Mouse (Mus musculus): ENCODE results near the gene Hepacam.

The Hepacam gene

DNA sequence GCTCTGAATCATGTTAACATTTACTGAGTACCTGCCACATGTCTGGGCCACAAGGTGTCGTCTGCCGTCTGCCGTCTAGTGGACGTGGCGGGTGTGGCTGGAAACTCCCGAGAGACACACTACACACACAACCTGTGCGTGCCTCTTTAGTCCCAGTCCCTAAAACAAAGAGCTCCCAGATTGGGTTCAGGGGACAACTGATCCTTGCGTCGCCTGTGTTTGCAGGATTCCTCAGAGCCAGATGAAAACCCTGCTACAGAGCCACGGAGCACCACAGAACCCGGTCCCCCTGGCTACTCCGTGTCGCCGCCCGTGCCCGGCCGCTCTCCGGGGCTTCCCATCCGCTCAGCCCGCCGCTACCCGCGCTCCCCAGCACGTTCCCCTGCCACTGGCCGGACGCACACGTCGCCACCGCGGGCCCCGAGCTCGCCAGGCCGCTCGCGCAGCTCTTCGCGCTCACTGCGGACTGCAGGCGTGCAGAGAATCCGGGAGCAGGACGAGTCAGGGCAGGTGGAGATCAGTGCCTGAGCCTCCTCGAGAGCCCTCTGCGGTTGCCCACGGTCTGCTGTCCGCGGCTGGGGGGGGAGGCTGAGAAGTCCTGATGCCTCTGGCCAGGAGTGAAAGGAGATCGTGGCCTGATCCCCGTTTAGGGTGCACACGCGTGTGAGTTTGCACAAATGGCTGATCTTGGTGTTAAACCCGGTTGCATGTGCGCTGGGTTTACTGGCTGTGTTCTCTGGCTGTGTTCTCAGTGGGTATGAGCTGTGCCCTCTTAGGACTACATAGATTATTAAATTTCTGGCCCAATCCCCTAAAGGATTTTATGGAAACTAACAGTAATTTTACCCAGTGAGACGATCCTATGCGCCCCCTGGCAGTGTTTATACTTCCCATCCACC, 17.4 kb downstream of the Hepacam start:
- no peak for DNase-seq (ENCODE audit: low spot score)

GRCm38 (mm10) chr9:37390891-37391290, 23.7 kb downstream of the Hepacam start:
- no peak for DNase-seq (ENCODE audit: low spot score)

- no peak for DNase-seq (ENCODE audit: low spot score)
Measured at GRCm38 (mm10) chr9:37392071-37392470, 24.9 kb downstream of the Hepacam start.

GRCm38 (mm10) chr9:37393482-37394131, 26.5 kb downstream of the Hepacam start:
- no peak for DNase-seq (ENCODE audit: low spot score)

DNA sequence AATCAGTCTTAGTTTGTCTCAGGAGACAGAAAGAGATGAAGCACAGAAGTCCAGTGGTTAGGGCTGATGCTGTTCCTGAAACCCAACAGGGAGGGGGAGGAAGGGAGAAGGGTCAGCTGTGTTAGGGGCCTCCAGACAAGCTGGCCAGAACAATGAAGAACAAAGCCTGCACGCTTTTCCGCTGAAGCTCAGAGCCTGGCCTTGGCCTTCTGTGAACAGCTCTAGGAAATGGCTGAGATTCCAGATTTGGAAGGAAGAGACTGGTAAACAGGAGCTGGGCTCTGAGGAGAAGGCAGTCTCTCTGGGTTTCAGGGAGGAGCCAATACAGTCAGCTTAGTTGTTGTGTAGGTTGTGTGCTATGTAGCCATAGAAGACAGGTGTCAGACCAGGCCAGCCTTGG, 33.4 kb downstream of the Hepacam start:
- DNase-seq (ENCODE audit: low spot score), result no peak

DNA sequence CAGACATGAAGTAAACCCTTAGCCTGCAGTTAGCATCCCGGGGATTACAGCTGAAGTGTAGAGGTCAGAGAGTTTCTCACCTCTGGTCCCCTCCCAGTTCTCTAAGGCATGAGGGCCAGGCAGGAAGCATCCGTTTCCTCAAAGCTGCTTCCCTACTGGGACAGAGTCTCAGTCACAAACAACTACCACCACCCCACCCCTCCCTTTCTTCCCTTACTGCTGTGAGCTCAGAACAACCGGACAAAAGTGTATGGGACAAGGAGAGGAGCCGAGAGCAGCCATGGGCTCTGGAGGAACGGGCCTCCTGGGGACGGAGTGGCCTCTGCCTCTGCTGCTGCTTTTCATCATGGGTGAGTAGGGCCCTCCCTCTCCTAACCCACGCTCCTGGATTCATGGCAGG, 34.7 kb downstream of the Hepacam start, which contains the start of gene Robo4:
TSS of gene Robo4 (plus strand) at position 96 of the 400 bp plus-strand sequence.
- no peak for DNase-seq (ENCODE audit: low spot score)

GRCm38 (mm10) chr9:37402501-37402900, 35.4 kb downstream of the Hepacam start:
- DNase-seq (ENCODE audit: low spot score), result no peak

DNA sequence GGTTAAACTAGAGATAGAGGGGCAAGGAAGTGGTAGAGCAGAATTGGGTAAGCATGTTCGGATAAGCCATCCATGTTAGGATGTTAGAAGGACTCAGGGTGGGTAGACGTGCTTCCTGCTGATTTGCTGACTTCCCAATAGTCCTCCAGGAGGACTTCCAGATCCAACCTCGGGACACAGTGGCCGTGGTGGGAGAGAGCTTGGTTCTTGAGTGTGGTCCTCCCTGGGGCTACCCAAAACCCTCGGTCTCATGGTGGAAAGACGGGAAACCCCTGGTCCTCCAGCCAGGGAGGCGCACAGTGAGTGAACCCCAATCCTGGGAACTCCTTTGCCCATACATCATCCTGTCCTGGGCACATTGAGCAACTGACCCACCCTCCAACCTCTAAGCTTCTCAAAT, 35.9 kb downstream of the Hepacam start:
- DNase-seq (ENCODE audit: low spot score), result no peak

DNA sequence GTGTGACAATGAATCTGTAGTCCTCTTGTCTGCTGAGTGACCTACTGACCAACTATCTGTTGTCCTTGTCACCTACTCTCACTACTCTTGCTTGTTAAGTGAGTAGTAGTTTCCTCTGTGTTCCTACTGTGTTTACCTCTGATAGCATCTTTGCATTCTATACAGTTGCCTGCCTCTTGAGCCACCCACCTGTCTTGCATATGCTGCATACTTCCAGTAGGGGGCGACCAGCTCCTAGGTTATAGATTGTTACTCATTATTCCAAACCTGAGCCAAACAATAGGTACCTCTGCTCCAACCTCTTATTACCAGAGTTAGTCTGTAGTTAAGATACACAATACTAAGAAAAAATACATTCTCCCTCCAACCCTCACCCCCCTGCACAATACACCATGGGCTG, 39.2 kb downstream of the Hepacam start:
- DNase-seq (ENCODE audit: low spot score), result no peak

DNA sequence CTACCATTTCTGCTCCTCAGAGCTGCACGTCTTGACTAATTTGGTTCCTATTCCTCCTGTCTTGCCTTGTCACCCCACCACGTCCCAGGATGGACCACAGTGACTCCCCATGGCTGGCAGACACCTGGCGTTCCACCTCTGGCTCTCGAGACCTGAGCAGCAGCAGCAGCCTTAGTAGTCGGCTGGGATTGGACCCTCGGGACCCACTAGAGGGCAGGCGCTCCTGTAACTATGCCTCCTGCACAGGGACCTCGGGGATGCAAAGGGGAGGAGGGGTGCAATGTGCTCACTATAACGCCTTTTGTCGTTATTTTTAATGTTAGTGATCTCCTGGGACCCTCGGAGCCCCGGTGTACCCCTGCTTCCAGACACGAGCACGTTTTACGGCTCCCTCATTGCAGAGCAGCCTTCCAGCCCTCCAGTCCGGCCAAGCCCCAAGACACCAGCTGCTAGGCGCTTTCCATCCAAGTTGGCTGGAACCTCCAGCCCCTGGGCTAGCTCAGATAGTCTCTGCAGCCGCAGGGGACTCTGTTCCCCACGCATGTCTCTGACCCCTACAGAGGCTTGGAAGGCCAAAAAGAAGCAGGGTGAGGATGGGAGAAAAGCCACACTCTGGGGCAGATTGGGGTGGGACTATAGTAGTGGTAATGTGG, 40.8 kb downstream of the Hepacam start:
- no peak for DNase-seq (ENCODE audit: low spot score)

- no peak for DNase-seq (ENCODE audit: low spot score)
Measured at GRCm38 (mm10) chr9:37409698-37410445, 42.7 kb downstream of the Hepacam start.

- DNase-seq (ENCODE audit: low spot score), result no peak
Measured at GRCm38 (mm10) chr9:37412989-37413388, 45.8 kb downstream of the Hepacam start.

GRCm38 (mm10) chr9:37414666-37415065, 47.5 kb downstream of the Hepacam start:
- DNase-seq (ENCODE audit: low spot score), result no peak

GRCm38 (mm10) chr9:37418791-37419190, 51.6 kb downstream of the Hepacam start:
- DNase-seq (ENCODE audit: low spot score), result no peak

GRCm38 (mm10) chr9:37420676-37421075, 53.5 kb downstream of the Hepacam start:
- peak; percentile 38 for DNase-seq (ENCODE audit: low spot score)

DNA sequence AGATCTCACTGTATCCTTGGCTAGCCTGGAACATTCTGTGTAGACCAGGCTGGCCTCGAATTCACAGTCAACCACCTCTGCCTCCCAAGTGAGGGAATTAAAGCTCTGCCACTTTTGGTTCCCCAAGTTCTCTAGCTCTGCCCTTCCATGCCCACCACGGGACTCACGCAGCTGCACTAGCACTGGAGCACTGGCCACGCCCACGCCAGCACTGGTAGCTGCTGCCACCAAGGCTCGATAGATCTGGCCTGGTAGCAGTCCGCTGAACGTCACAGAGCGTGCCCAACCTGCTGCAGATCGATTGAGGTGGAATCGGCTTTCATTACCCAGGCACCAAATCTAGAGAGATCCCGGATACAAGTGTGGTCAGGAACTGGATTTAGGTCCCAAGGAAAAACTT, 54.1 kb downstream of the Hepacam start:
- DNase-seq (ENCODE audit: low spot score), result no peak

DNA sequence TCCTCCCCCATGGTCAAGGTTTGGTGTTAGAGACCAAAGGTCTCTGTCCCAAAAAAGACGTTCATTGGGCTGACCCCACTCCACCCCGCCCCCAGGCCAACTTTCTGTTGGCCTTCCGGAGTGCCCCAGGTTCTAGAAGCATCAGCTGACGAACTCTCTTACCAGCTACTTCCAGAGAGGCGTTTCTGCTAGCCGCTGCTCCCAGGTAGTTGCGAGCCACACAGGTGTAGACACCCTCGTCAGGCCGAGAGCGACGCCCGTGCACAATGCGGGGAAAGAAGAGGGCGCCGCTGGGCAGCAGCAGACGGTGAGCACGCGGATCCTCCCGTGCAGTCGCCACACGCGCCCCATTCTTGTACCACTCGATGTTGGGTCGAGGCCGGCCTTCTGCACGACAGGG, 62.2 kb downstream of the Hepacam start:
- DNase-seq (ENCODE audit: low spot score), result no peak

DNA sequence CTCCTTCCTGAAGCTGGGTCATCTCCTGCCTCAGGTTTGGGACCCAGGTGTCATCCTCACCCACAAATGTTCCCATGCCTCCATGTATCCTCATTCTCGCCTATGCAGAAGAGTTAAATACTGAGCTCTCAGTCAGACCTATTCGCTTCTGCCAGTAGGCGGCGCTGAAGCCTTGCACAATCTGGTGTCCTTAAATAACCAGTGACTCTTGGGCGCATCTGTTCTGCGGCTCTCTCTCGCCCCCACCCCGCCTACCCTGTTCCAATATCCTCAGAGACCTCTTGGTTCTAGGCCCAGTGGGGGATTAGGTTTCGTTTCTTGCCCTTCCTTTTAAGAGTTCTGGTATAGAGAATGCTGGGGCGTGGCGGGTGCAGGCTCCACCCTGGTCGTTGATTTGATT, 63.4 kb downstream of the Hepacam start:
- peak; percentile 90 for DNase-seq (ENCODE audit: low spot score)

DNA sequence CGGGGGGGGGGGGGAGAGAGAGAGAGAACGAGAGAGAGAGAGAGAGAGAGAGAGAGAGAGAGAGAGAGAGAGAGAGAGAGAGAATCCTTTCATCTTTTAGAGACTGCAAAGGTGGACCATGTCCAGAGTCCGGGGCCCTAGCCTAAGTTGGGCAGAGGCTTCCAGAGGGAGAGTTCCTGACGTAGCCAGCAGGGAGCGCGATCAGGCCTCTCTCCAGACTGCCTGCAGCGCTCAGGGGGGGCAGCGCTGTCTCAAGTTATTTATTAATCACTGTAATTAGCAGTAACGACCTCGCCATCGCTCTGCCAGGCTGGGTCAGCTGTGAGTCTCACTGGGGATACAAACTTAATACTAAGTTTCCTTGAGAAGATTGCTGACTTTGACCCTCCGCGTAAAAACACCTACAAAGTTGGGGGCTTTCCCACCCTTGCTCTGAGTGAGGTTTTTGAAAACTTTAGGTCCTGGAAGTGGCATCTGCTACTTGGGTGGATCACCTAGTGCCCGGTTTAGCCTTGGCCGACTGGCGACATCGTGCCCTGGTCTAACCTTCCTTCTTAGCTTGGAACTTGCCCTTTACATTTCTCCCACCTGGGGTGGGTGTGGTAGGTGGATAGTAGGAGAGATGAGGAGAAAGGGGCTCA, 65.0 kb downstream of the Hepacam start:
- DNase-seq (ENCODE audit: low spot score), result no peak

DNA sequence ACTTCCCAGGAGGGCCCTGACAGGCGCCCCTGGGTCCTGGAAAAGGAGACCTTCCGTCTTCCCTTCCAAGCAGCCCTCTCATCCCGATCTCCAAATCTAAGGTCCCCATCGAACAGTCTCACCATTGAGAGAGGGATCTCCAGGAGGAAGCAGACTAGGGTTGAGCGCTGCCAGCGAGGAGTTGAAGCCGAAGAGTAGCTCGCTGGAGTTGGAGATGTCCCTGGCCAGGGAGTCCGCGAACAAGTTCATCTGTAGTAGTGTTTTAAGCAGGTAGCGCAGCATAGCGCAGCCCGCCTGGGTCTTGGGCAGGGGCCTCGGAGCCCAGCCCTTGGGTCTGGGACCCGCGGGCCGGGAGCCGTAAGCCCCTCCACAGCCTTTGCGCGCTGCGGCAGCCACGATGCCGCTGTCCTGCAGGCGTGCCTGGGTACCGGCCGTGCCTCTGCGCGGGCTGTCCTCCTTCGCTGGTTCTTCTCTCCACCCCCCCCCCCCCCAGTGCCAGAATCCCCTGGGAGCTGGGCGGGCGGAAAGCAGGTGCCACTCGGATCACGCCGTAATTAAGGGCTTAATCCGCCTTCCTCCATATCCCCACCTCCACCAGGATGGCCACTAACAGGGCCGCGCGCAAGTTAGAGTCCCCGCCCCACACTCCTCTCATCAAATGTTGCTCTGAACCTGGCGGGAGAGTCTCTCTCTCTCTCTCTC, 65.7 kb downstream of the Hepacam start, which contains the start of gene Robo3:
TSS of gene Robo3 (minus strand) at position 527 of the 702 bp plus-strand sequence.
- no peak for DNase-seq (ENCODE audit: low spot score)

Measured in left cerebral cortex, adult 11 months (tissue).